Mouse (Mus musculus): ENCODE measurements around the gene Plcl2. TPM values are rescaled to one million over a fixed set of nuclear protein-coding genes. Genes with fewer than 3 reads are reported as not detected.

Gene Plcl2
- polyA plus RNA-seq, 1 experiment = 11.5 TPM

DNA sequence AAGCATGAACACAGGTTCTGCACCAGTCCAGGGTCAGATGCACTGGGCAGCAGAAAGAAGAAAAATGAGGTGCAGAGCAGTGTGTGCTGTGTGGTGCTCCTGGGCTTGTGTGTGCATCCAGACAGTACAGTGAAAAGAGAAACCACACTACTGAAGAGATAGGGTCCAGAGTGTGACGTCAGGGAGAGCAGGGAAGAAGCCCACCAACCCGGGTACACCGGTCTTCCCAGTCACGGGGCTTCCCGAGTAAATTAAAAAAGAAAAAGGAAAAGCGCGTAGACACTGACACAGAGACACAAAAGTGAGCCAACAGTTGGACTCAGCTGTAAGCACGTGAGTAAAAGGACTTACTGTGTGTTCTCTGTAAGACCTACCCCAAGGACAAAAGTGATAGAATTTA, 149.7 kb downstream of the Plcl2 start:
- H3K4me3 ChIP-seq (ENCODE audit: extremely low read depth, insufficient read depth, insufficient read length) = no peak overlapping the region
- no peak for DNase-seq (ENCODE audit: low read depth in 1 of 2, low spot score in 2 of 2)
- whole genome bisulfite sequencing = 98% methylated on average over 8 of the region's 8 CpGs
- H3K4me1 ChIP-seq (ENCODE audit: control insufficient read depth, insufficient read depth, insufficient read length) = no peaks in the 10 kb centered on the region
- no peak overlapping the region for H3K27ac ChIP-seq (ENCODE audit: insufficient read depth, low read length)
- H3K36me3 ChIP-seq (ENCODE audit: control insufficient read depth, insufficient read depth, low read length) = peaks cover 2% of the 10 kb centered on the region; the same call in 1 of the 2 replicates
- H3K27me3 ChIP-seq (ENCODE audit: control insufficient read depth, insufficient read depth, low read length) = no peaks in the 10 kb centered on the region
- TF ChIP-seq CTCF (IDR thresholded peaks at IDR 0.05; ENCODE audit: extremely low read depth, insufficient read depth, insufficient read length, insufficient replicate concordance) = no peak
- TF ChIP-seq POLR2A (IDR thresholded peaks at IDR 0.05; ENCODE audit: low read depth, low read length) = no peak

DNA sequence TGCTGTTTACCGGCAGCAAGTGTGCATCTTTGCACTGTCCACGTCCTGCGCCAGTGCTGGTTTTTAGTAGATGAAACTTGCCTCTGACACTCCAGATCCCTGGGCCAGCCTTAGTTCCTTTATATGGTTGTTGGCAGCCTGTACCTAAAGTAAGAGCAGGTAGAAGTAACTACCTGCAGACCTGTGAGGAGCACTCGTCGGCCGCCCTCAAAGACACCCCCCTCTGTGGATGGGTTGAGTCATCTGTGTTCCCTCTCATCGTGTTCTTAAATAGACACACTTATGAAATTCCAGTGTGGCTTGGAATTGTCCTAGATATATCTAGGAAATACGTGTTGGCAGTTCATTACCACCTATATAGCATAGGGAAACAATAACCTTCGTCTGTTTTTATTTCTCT, 158.4 kb downstream of the Plcl2 start:
- no peak overlapping the region for H3K4me3 ChIP-seq (ENCODE audit: extremely low read depth, insufficient read depth, insufficient read length)
- no peak for DNase-seq (ENCODE audit: low read depth in 1 of 2, low spot score in 2 of 2)
- H3K4me1 ChIP-seq (ENCODE audit: control insufficient read depth, insufficient read depth, insufficient read length) = no peaks in the 10 kb centered on the region
- H3K36me3 ChIP-seq (ENCODE audit: control insufficient read depth, insufficient read depth, low read length) = peaks cover 15% of the 10 kb centered on the region
- no peaks in the 10 kb centered on the region for H3K27me3 ChIP-seq (ENCODE audit: control insufficient read depth, insufficient read depth, low read length)
- 95% methylated on average over 9 of the region's 9 CpGs for WGBS
- TF ChIP-seq CTCF (IDR thresholded peaks at IDR 0.05; ENCODE audit: extremely low read depth, insufficient read depth, insufficient read length, insufficient replicate concordance) (no peak), POLR2A (IDR thresholded peaks at IDR 0.05; ENCODE audit: low read depth, low read length) (no peak)
- no peak overlapping the region for H3K27ac ChIP-seq (ENCODE audit: insufficient read depth, low read length)

DNA sequence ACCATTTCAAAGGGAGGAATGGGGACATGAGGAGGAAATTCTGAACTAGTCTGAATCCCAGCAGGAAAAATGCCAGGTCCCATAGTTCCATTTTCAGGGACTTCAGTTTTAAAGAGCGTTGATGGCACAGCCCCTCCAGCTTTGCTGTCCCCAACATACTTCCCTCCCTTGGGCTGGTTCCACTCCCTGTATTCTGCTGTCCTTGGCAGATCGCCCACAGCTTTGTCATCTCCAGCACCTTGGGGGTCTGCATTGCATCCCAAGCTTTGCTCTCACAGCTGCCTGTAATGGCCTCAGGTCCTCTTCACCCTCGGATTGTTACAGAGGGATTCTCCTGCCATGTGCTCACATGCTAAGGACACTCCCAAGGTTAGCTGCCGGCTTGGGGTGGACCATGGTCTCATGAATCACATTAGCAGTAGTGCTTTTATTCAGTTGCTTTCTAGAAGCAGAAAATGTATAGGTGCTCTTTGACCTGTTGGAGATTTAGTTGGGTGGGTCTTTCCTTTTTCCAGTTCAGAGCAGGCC, 159.5 kb downstream of the Plcl2 start:
- Histone ChIP-seq H3K27me3 (ENCODE audit: control insufficient read depth, insufficient read depth, low read length) (no peaks in the 10 kb centered on the region), H3K4me3 (ENCODE audit: extremely low read depth, insufficient read depth, insufficient read length) (no peak overlapping the region), H3K4me1 (ENCODE audit: control insufficient read depth, insufficient read depth, insufficient read length) (no peaks in the 10 kb centered on the region), H3K36me3 (ENCODE audit: control insufficient read depth, insufficient read depth, low read length) (peaks cover 19% of the 10 kb centered on the region), H3K27ac (ENCODE audit: insufficient read depth, low read length) (no peak overlapping the region)
- no peak for DNase-seq (ENCODE audit: low read depth in 1 of 2, low spot score in 2 of 2)
- 94% methylated on average over 4 of the region's 4 CpGs for WGBS
- TF ChIP-seq POLR2A (IDR thresholded peaks at IDR 0.05; ENCODE audit: low read depth, low read length) = no peak
- TF ChIP-seq CTCF (IDR thresholded peaks at IDR 0.05; ENCODE audit: extremely low read depth, insufficient read depth, insufficient read length, insufficient replicate concordance) = no peak

DNA sequence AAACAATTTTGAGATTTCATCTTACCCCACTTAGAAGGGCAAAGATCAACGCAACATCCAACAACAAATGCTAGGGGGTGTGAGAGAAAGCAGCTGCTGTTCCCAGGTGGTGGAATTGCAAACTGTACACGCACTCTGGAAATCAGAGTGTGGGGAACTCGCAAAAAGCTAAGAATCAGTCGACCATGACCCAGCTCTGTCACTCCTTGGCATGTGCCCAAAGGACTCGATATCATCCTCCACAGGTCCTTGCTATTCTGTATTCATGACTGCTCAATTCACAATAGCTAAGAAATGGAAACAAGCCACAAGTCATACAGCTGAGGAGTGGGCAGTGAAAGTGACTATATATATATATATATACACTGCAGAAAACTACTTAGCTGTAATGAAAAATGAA, 162.2 kb downstream of the Plcl2 start:
- Histone ChIP-seq H3K27ac (ENCODE audit: insufficient read depth, low read length) (no peak overlapping the region), H3K27me3 (ENCODE audit: control insufficient read depth, insufficient read depth, low read length) (no peaks in the 10 kb centered on the region), H3K4me3 (ENCODE audit: extremely low read depth, insufficient read depth, insufficient read length) (no peak overlapping the region), H3K36me3 (ENCODE audit: control insufficient read depth, insufficient read depth, low read length) (peaks cover 19% of the 10 kb centered on the region), H3K4me1 (ENCODE audit: control insufficient read depth, insufficient read depth, insufficient read length) (no peaks in the 10 kb centered on the region)
- no peak for DNase-seq (ENCODE audit: low read depth in 1 of 2, low spot score in 2 of 2)
- TF ChIP-seq CTCF (IDR thresholded peaks at IDR 0.05; ENCODE audit: extremely low read depth, insufficient read depth, insufficient read length, insufficient replicate concordance) (no peak), POLR2A (IDR thresholded peaks at IDR 0.05; ENCODE audit: low read depth, low read length) (no peak)
- 80% methylated on average over 5 of the region's 5 CpGs for WGBS

DNA sequence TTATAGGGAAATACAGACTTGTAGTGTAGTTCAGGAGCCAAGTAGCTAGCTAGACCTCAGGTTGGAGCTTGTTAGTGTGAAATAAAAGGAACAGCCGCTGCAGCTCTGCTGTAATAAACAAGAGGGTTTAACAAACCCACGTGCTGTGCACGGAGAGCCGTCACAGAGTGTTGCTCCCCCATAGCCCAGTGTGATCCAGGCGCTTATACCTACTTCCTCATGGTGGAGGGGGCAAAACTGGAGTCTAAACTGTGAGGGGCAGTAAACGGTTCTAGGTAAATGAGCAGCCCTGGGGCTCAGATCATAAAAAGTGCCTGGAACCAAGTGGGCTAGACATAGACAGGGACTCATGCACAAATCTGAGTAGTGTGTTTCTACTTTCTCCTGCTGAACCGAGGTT, 165.4 kb downstream of the Plcl2 start:
- TF ChIP-seq POLR2A (IDR thresholded peaks at IDR 0.05; ENCODE audit: low read depth, low read length) (no peak), CTCF (IDR thresholded peaks at IDR 0.05; ENCODE audit: extremely low read depth, insufficient read depth, insufficient read length, insufficient replicate concordance) (no peak)
- WGBS = 80% methylated on average over 7 of the region's 7 CpGs
- Histone ChIP-seq H3K36me3 (ENCODE audit: control insufficient read depth, insufficient read depth, low read length) (peaks cover 13% of the 10 kb centered on the region), H3K4me1 (ENCODE audit: control insufficient read depth, insufficient read depth, insufficient read length) (no peaks in the 10 kb centered on the region; the same call in 1 of the 2 replicates), H3K4me3 (ENCODE audit: extremely low read depth, insufficient read depth, insufficient read length) (no peak overlapping the region), H3K27me3 (ENCODE audit: control insufficient read depth, insufficient read depth, low read length) (no peaks in the 10 kb centered on the region), H3K27ac (ENCODE audit: insufficient read depth, low read length) (no peak overlapping the region)
- DNase-seq (ENCODE audit: low read depth in 1 of 2, low spot score in 2 of 2) = no peak

DNA sequence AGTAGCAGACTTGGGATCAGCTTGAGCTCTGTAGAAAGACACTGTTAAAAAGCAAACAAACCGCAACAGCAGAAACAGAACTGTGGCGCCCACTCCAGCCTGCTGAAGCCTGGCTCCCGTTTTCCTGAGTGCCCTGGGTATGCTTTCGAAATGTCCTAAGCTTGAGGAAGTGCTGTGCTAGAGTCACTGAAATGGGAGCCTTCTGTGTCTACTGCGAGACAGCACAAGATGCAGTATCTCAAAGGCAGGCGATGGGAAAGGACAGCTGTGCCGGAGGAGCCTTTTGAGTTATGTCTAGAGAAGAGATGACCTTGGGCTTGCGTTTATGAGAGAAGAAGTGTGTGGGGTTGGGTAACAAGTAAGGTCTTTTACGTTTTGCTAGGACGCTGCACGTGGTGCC, 166.0 kb downstream of the Plcl2 start:
- Histone ChIP-seq H3K27me3 (ENCODE audit: control insufficient read depth, insufficient read depth, low read length) (no peaks in the 10 kb centered on the region), H3K4me1 (ENCODE audit: control insufficient read depth, insufficient read depth, insufficient read length) (no peaks in the 10 kb centered on the region; the same call in 1 of the 2 replicates), H3K4me3 (ENCODE audit: extremely low read depth, insufficient read depth, insufficient read length) (no peak overlapping the region), H3K36me3 (ENCODE audit: control insufficient read depth, insufficient read depth, low read length) (peaks cover 11% of the 10 kb centered on the region), H3K27ac (ENCODE audit: insufficient read depth, low read length) (no peak overlapping the region)
- no peak for TF ChIP-seq POLR2A (IDR thresholded peaks at IDR 0.05; ENCODE audit: low read depth, low read length)
- no peak for TF ChIP-seq CTCF (IDR thresholded peaks at IDR 0.05; ENCODE audit: extremely low read depth, insufficient read depth, insufficient read length, insufficient replicate concordance)
- WGBS = 91% methylated on average over 11 of the region's 11 CpGs
- no peak for DNase-seq (ENCODE audit: low read depth in 1 of 2, low spot score in 2 of 2)

DNA sequence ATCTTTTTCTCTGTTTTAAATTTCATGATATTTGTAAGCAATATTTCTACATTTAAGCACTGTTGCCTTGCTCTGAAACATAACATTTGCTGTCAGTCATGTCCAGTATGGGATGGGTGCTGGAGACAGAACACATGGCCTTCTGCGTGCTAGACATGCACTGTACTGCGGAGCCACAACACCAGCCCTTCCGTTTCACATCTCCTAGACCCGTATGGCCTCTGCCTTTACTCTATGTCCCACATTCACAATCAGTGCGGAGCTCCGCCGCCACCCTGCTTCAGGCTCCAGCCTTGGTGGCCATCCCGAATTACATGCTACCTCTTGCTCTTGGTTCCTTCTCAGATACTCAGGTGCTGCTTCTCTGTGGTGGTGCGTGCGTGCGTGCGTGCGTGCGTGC, 168.1 kb downstream of the Plcl2 start:
- TF ChIP-seq POLR2A (IDR thresholded peaks at IDR 0.05; ENCODE audit: low read depth, low read length) (no peak), CTCF (IDR thresholded peaks at IDR 0.05; ENCODE audit: extremely low read depth, insufficient read depth, insufficient read length, insufficient replicate concordance) (no peak)
- Histone ChIP-seq H3K36me3 (ENCODE audit: control insufficient read depth, insufficient read depth, low read length) (peaks cover 9% of the 10 kb centered on the region), H3K4me1 (ENCODE audit: control insufficient read depth, insufficient read depth, insufficient read length) (no peaks in the 10 kb centered on the region; the same call in 1 of the 2 replicates), H3K27ac (ENCODE audit: insufficient read depth, low read length) (no peak overlapping the region), H3K4me3 (ENCODE audit: extremely low read depth, insufficient read depth, insufficient read length) (no peak overlapping the region), H3K27me3 (ENCODE audit: control insufficient read depth, insufficient read depth, low read length) (no peaks in the 10 kb centered on the region)
- 92% methylated on average over 14 of the region's 14 CpGs for WGBS
- DNase-seq (ENCODE audit: low read depth in 1 of 2, low spot score in 2 of 2) = no peak

All from spleen, adult 2 months (tissue).